Mouse (Mus musculus): ENCODE results near the gene Gm5891.
"Not testable (repeated sequence)": the region's sequence is repeated elsewhere in the genome, so short reads cannot be mapped to it uniquely, and the experiment has no call there.

The Gm5891 gene

DNA sequence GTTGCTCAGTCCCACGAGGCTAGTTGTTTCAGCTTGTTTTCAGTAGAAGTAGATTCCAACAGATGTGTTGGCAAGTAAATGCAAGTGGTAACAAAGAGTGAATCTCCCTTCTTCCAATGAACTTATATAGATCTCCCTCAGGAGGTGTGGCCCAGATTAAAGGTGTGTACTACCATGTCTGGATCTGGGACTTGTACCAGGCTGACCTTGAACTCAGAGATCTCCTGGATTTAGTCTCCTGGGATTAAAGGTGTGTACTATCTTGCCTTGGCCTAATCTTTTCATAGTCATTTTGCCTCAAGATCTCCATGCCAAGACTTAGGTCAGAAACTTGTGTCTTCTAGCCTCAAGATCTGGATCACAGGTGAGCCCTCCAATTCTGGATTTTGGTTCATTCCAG lies at the start of gene Gm5891:
TSS of gene Gm5891 (minus strand) at position 101 of the 400 bp plus-strand sequence.
- DNase-seq: not testable (repeated sequence)

Data from lung, postnatal 36 days (tissue).